Mouse (Mus musculus) adrenal gland, adult 8-10 months (tissue): ENCODE data around the gene Hist1h2bp. TPM values are rescaled to one million over a fixed set of nuclear protein-coding genes. Genes with fewer than 3 reads are reported as not detected.

ENCODE experiments used
- microRNA-seq, 2 experiments: library from miRNA; unstranded; fragments of <30 nt; microRNA quantifications; one replicate each; pipeline ENCODE4 v1.2.0; 2022
- total RNA-seq, 4 experiments: library from RNA; stranded (reverse); gene quantifications; 2 replicates each; pipeline ENCODE4 v1.2.4; 2022

The Hist1h2bp gene
- total RNA-seq, 4 experiments from 2014 or later: 6.0 to 15.5 (median 8.6) TPM

Small RNA genes lying within 50 kb of the gene (microRNA-seq; reads per million reads assigned to microRNA genes)
- 0 reads per million in 2 experiments for gene Gm19658
- gene Gm44346: 0 reads per million in 2 experiments
- gene Gm44454: 0 reads per million in 2 experiments
- gene Gm44466: 0 reads per million in 2 experiments

Other genes starting within 250 kb of the Hist1h2bp start
- gene Olfr1366, start 244.7 kb upstream of the Hist1h2bp start, total RNA-seq: not detected
- gene Olfr1535, start 227.6 kb upstream of the Hist1h2bp start, total RNA-seq: not detected
- not detected for gene Olfr1364, start 205.7 kb upstream of the Hist1h2bp start, total RNA-seq
- gene Olfr1362, start 173.4 kb upstream of the Hist1h2bp start, total RNA-seq: not detected
- not detected for gene Olfr11, start 144.9 kb upstream of the Hist1h2bp start, total RNA-seq
- not detected for gene Olfr1361, start 124.1 kb upstream of the Hist1h2bp start, total RNA-seq
- gene Olfr1360, start 110.1 kb upstream of the Hist1h2bp start, total RNA-seq: not detected
- gene Olfr1359, start 89.3 kb upstream of the Hist1h2bp start, total RNA-seq: not detected
- 10 to 100 TPM; 19.0 to 38.1 (median 29.8) TPM for gene Hist1h2bl, start 71.3 kb upstream of the Hist1h2bp start, total RNA-seq
- 1 to 10 TPM; 2.1 to 9.9 (median 7.2) TPM for gene Hist1h2ai, start 71.0 kb upstream of the Hist1h2bp start, total RNA-seq
- 10 to 100 TPM; 23.6 to 39.6 (median 35.8) TPM for gene Hist1h3h, start 69.8 kb upstream of the Hist1h2bp start, total RNA-seq
- gene Hist1h2bm, start 65.4 kb upstream of the Hist1h2bp start, total RNA-seq: 1 to 10 TPM; 3.7 to 7.9 (median 5.3) TPM
- 10 to 100 TPM in 3 of 4 experiments, 1 to 10 TPM in 1; 7.2 to 11.3 (median 10.4) TPM for gene Hist1h4j, start 52.4 kb upstream of the Hist1h2bp start, total RNA-seq
- 100 to 1,000 TPM in 3 of 4 experiments, 10 to 100 TPM in 1; 68.3 to 123 (median 109) TPM for gene Hist1h4k, start 37.0 kb upstream of the Hist1h2bp start, total RNA-seq
- gene Hist1h2ak, start 33.6 kb upstream of the Hist1h2bp start, total RNA-seq: 10 to 100 TPM in 1 of 4 experiments, 1 to 10 TPM in 3; 6.2 to 10.4 (median 7.6) TPM
- gene Hist1h2bn, start 33.3 kb upstream of the Hist1h2bp start, total RNA-seq: 10 to 100 TPM; 10.1 to 17.6 (median 15.3) TPM
- 10 to 100 TPM; 13.2 to 18.9 (median 15.8) TPM for gene Hist1h1b, start 6.8 kb upstream of the Hist1h2bp start, total RNA-seq
- gene Hist1h3i, start 4.1 kb upstream of the Hist1h2bp start, total RNA-seq: 10 to 100 TPM; 45.2 to 52.5 (median 48.0) TPM
- gene Hist1h2an, start 243 bp upstream of the Hist1h2bp start, total RNA-seq: 1 to 10 TPM in 2 of 4 experiments, not detected in 2; 2.7 to 7.2 TPM
- 10 to 100 TPM; 62.2 to 78.1 (median 68.0) TPM for gene Hist1h2bq, start 22.7 kb downstream of the Hist1h2bp start, total RNA-seq
- 10 to 100 TPM in 3 of 4 experiments, 1 to 10 TPM in 1; 6.1 to 36.2 (median 24.9) TPM for gene Hist1h2ao, start 23.0 kb downstream of the Hist1h2bp start, total RNA-seq
- gene Hist1h4m, start 24.3 kb downstream of the Hist1h2bp start, total RNA-seq: 100 to 1,000 TPM; 110 to 175 (median 150) TPM
- 100 to 1,000 TPM in 2 of 4 experiments, 10 to 100 TPM in 2; 56.8 to 227 (median 113) TPM for gene Hist1h4n, start 44.7 kb downstream of the Hist1h2bp start, total RNA-seq
- 10 to 100 TPM; 19.8 to 45.6 (median 32.3) TPM for gene Hist1h2ap, start 46.0 kb downstream of the Hist1h2bp start, total RNA-seq
- gene Hist1h2br, start 46.3 kb downstream of the Hist1h2bp start, total RNA-seq: 10 to 100 TPM; 63.3 to 78.8 (median 69.1) TPM
- gene Zfp184, start 157.6 kb downstream of the Hist1h2bp start, total RNA-seq: 1 to 10 TPM; 1.5 to 6.2 (median 3.6) TPM
- gene Pom121l2, start 193.7 kb downstream of the Hist1h2bp start, total RNA-seq: not detected
- gene Prss16, start 222.3 kb downstream of the Hist1h2bp start, total RNA-seq: under 1 TPM in 2 of 4 experiments, not detected in 2; 0.63 to 0.70 TPM
- gene Hist1h2ah, start 248.1 kb downstream of the Hist1h2bp start, total RNA-seq: 10 to 100 TPM in 2 of 4 experiments, 1 to 10 TPM in 1, not detected in 1; 6.0 to 18.5 (median 12.6) TPM
- 10 to 100 TPM; 22.5 to 31.6 (median 25.4) TPM for gene Hist1h2bk, start 248.4 kb downstream of the Hist1h2bp start, total RNA-seq